Mouse (Mus musculus): Measurements from ENCODE around the gene Olfr275.
"Not testable (repeated sequence)": the region's sequence is repeated elsewhere in the genome, so short reads cannot be mapped to it uniquely, and the experiment has no call there.

Gene Olfr275

DNA sequence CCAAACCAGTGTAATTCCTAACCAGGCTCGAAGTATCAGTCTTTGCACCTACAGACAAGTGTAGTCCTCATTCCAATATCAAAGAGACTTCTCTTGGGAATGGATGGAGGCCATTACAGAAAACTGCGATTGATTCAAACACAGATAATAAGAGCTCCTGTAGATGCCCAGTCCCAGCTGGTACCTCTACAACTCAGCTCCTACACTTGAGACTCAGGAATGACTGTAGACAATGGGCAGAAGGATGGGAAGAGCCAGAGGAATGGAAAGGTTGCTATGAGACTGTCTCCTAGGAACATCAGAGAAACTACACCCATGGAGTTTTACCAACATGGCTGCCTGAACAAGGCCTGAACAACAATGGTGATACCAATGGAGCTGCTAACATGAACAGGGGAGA, at the start of gene Olfr275:
TSS of gene Olfr275 (plus strand) at position 301 of the 400 bp plus-strand sequence.
- DNase-seq (ENCODE audit: low spot score): no peak

DNA sequence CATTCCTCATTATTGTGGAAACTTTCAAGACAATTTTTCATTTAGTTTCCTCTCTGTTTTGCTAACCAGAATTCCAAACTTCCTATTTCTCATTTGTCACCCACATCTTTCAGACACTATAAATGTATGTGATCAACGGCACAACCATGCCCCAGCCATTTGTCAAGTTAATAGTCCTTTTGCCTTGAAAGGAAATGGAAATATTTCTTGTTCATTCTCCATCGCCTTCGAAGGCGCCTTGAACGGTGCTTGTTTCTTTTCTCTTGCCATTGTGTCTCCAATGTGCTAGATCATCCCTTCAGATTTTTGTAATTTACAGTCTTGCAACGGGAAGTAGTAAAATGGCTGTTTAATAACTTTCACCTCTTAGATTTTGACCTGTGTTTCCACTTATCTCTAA, 48.8 kb upstream of the Olfr275 start:
- no peak for DNase-seq (ENCODE audit: low spot score)

DNA sequence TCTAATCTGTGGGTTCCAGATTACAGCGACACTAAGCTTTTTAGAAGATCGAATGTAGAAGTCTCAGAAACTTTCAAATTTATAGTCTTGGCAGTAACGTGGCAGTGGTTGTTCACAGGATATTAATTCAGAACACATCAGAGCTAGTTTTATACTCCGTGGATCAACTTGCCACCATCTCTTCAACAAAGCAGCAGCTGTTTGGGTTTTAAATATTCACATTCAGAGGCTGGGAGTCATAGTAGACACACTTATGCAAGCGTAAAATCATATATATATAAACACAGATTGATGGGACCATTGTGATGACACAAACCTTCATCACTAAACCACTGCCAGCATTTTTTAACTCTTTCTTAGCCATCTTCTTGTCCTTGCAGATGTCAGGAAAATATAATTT, 42.2 kb upstream of the Olfr275 start:
- DNase-seq (ENCODE audit: low spot score): no peak

DNA sequence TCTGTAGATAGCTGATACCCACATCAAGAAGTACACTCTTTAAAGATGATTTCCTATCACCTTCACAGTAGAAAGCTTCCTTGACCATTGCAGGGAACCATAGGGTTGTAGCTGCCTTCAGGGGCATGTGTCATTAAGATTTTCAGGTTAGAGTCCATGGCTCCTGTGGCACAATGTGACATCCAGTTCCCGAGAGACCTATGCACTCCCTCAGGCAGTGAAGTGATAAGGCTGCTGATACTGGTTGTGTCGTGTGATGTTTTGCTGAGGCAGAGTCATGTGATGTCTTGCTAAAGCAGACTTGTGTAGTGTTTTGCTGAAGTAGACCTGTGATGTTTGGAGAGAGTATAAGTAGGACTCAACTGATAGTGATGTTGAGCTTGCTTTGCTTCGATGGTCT, 14.4 kb upstream of the Olfr275 start:
- DNase-seq (ENCODE audit: low spot score): no peak

DNA sequence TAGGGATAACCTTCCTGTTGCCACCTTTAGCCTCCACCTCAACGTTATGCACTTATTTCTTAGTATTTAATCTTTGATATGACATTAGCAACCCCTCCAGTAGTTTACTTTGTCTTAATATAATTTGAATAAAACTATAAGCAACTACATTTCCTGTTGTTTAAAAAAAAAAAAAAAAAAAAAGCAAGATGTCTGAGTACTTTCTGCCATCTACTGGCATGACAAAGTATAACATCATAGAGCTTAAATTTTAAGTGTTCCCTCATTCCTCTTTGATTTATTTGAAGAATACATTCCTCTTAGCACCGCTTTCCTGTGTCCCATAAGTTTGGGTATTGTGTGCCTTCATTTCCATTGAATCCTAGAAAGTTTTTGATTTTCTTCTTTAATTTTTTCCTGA, 2.5 kb upstream of the Olfr275 start:
- no peak for DNase-seq (ENCODE audit: low spot score)

DNA sequence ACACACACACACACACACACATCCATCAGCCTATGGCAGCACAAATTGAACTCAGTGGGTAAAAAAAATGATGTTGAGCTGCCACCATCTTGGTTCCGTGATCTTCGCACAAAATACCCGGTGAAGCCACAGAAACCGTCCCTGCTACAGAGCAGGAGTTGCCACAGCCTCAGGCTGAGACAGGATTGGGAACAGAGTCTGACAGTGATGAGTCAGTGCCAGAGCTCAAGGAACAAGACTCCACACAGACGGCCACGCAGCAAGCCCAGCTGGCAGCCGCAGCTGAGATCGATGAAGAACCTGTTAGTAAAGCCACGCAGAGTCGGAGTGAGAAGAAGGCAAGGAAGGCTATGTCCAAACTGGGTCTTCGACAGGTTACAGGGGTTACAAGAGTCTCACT, 7.0 kb downstream of the Olfr275 start:
- DNase-seq (ENCODE audit: low spot score): no peak

DNA sequence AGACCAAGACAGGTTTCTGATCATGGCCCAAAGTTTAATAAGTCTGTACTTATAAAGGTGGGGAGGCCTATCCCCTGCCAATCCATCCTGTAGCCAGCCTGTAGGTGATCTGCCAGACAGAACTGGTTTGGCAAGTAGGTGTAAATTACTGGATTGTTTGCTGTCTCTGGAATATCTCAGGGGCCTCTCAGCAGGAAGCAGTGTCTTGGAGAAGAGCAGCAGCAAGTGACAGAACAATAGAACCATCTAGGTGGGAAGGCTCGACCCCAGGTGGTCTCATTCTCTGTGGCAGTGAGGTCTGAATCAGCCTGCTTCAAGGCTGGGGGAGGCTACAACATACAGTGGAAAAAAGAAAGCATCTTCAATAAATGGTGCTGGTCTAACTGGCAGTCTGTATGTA, 31.0 kb downstream of the Olfr275 start:
- DNase-seq (ENCODE audit: low spot score): not testable (repeated sequence)

DNA sequence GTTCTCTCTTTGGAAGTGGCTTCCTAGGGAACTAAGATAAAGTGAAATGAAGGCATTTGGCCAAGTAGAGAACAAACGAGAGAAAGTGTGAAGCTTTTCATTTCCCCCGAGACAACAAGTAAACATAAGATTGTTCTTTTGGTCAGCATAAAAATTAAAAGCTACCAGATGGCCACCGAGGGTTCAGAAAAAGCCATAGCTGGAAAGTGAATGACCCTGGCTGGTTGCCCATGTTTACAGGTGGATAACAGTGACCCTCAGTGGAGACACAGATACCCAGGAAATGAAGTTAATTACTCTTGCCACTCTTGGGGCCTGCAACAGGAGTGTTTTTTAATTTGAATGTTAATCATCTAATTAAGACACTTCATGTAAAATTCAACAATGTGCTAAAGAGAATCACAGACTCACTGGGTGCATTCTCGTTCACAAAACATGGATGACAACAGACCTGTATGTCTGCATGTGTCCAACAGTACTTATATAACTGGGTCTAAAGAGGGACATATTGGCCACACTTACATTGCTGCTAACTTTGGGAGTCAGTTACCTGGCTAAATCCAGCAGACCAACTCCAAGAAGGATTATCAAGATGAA, 34.7 kb downstream of the Olfr275 start:
- DNase-seq (ENCODE audit: low spot score): no peak

DNA sequence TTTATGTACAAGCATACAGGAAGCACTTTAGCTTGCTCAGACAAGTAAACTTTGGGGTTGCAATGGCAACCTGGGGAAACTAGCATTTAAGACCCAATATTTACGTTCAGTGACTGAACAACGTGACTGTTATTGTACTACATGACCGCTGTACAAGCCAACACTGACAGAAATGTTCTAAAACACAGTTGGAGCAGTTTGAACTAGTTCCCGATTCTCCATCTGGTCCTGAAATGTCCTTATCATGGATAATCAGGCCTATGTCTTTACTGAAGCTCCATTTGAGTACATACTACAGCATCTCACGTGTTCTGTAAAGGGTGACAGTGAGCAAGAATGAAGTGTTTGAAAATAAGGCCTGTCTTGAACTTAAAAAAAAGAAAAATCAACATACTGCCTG, 35.3 kb downstream of the Olfr275 start:
- DNase-seq (ENCODE audit: low spot score): no peak

DNA sequence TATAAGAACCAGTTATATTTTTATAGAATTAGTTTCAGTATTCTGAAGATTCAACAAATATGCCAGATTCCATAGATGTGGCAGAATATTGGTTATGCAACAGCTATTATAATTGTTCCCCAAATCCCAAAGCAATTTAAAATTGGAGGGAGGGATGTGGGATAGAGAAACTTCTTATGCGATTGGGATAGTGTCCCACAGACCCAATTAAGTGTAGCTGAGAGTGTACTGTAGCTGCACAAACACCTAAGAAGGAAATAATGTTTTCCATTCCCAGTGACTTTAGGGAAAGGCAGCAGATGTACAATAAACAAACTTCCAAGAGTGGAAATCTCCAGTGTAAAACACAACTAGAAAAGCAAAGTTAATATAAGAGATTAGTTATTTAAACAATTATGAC, 44.7 kb downstream of the Olfr275 start, which contains the start of gene Olfr273:
TSS of gene Olfr273 (minus strand) at position 101 of the 400 bp plus-strand sequence.
- DNase-seq (ENCODE audit: low spot score): no peak

DNA sequence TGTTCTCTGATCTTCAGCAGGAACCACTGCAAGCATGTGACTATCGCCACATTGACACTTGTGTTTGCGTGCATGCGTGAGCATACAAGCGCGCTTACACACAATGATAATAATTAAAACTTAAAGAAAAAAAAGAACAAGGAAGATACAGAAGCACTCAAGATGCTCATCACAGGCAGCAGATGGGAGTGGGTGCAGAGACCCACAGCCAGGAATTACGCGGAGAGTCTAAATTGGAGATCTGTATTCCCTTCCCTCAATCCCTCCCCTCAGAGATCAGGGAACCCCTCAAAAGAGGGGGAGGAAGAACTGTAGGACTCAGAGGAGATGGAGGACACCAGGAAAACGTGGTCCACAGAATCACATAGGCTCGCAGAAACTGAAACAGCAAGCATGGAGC, 49.8 kb downstream of the Olfr275 start:
- DNase-seq (ENCODE audit: low spot score): no peak
